Mouse (Mus musculus): ENCODE results near the gene Glb1l2. TPM values are rescaled to one million over a fixed set of nuclear protein-coding genes. Genes with fewer than 3 reads are reported as not detected.

Gene Glb1l2
- polyA plus RNA-seq, 1 experiment from 2014 or later, result 0.06 TPM

DNA sequence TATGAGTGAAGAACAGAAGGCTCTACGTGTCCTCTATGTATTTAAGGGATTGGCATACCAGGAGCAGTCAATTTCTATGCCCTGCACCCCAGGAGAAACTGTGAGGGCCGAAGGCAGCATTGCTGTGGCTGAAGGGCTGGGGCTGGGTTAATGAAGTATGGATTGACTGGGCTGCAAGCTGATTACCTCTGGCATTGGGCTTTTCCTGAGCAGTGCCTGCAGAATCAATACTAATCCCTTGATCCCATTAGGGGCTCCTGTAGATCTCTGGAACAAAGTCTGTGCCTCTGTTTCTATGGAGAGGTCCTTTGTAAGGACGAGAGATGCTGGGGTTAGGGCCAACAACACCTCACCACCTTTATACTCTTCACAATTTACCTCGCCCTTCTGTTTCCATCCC, 59.1 kb downstream of the Glb1l2 start:
- H3K27ac ChIP-seq (ENCODE audit: low read length), result no peak overlapping the region
- H3K27me3 ChIP-seq (ENCODE audit: control insufficient read depth, insufficient read depth, low read depth, low read length), result no peaks in the 10 kb centered on the region
- H3K4me1 ChIP-seq (ENCODE audit: control insufficient read depth, low read depth, low read length), result no peaks in the 10 kb centered on the region
- 27% methylated on average over 4 of the region's 4 CpGs for WGBS (ENCODE audit: insufficient replicate concordance)
- no peaks in the 10 kb centered on the region for H3K36me3 ChIP-seq (ENCODE audit: control insufficient read depth, insufficient read depth)
- H3K4me2 ChIP-seq (ENCODE audit: low read depth, low read length), result no peak overlapping the region
- H3K9ac ChIP-seq (ENCODE audit: low read depth, low read length), result no peak overlapping the region
- no peak for ATAC-seq (ENCODE audit: low read depth)
- H3K9me3 ChIP-seq (replicated peaks; ENCODE audit: control insufficient read depth, low read length), result no peaks in the 10 kb centered on the region
- H3K4me3 ChIP-seq (ENCODE audit: low read depth, low read length), result no peak overlapping the region

GRCm38 (mm10) chr9:26742817-26743216, 63.5 kb downstream of the Glb1l2 start:
- no peaks in the 10 kb centered on the region for H3K4me1 ChIP-seq (ENCODE audit: control insufficient read depth, low read depth, low read length)
- no peak for ATAC-seq (ENCODE audit: low read depth)
- WGBS (ENCODE audit: insufficient replicate concordance), result 53% methylated on average over 3 of the region's 3 CpGs
- H3K27ac ChIP-seq (ENCODE audit: low read length), result no peak overlapping the region
- no peak overlapping the region for H3K9ac ChIP-seq (ENCODE audit: low read depth, low read length)
- H3K4me2 ChIP-seq (ENCODE audit: low read depth, low read length), result no peak overlapping the region
- H3K9me3 ChIP-seq (replicated peaks; ENCODE audit: control insufficient read depth, low read length), result no peaks in the 10 kb centered on the region
- H3K27me3 ChIP-seq (ENCODE audit: control insufficient read depth, insufficient read depth, low read depth, low read length), result no peaks in the 10 kb centered on the region
- no peak overlapping the region for H3K4me3 ChIP-seq (ENCODE audit: low read depth, low read length)
- H3K36me3 ChIP-seq (ENCODE audit: control insufficient read depth, insufficient read depth), result no peaks in the 10 kb centered on the region

DNA sequence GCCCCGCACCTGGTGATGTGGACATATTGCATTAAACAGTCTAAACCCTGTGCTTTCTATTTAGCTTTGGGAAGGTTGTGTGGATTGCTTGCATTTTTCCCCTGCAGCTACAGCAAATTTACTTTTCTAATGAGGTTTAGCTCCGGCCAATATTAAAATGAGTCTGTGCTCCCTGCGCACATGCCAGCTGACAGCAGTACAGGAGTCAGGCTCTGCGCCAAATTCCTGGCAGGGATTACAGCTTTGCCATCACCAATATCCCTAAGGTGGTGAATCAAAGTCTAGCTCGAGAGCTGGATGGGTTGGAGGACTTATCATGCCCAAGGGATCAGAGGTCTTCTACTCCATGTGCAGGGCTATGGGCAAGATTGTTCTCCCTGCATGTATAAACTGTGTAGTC, 69.2 kb downstream of the Glb1l2 start:
- H3K4me1 ChIP-seq (ENCODE audit: control insufficient read depth, low read depth, low read length), result no peaks in the 10 kb centered on the region
- 63% methylated on average over 5 of the region's 5 CpGs for WGBS (ENCODE audit: insufficient replicate concordance)
- no peak overlapping the region for H3K4me3 ChIP-seq (ENCODE audit: low read depth, low read length)
- no peak overlapping the region for H3K4me2 ChIP-seq (ENCODE audit: low read depth, low read length)
- H3K9ac ChIP-seq (ENCODE audit: low read depth, low read length), result no peak overlapping the region
- H3K36me3 ChIP-seq (ENCODE audit: control insufficient read depth, insufficient read depth), result no peaks in the 10 kb centered on the region
- no peaks in the 10 kb centered on the region for H3K9me3 ChIP-seq (replicated peaks; ENCODE audit: control insufficient read depth, low read length)
- ATAC-seq (ENCODE audit: low read depth), result no peak
- peaks cover 21% of the 10 kb centered on the region for H3K27me3 ChIP-seq (ENCODE audit: control insufficient read depth, insufficient read depth, low read depth, low read length)
- no peak overlapping the region for H3K27ac ChIP-seq (ENCODE audit: low read length)

- Histone ChIP-seq H3K9me3 (replicated peaks; ENCODE audit: control insufficient read depth, low read length) (no peaks in the 10 kb centered on the region), H3K4me2 (ENCODE audit: low read depth, low read length) (0 out of 2 replicates have a peak overlapping the region, but pooled peaks have one; percentile 17), H3K4me1 (ENCODE audit: control insufficient read depth, low read depth, low read length) (no peaks in the 10 kb centered on the region), H3K4me3 (ENCODE audit: low read depth, low read length) (no peak overlapping the region), H3K36me3 (ENCODE audit: control insufficient read depth, insufficient read depth) (no peaks in the 10 kb centered on the region), H3K9ac (ENCODE audit: low read depth, low read length) (no peak overlapping the region), H3K27me3 (ENCODE audit: control insufficient read depth, insufficient read depth, low read depth, low read length) (peaks cover 21% of the 10 kb centered on the region), H3K27ac (ENCODE audit: low read length) (no peak overlapping the region)
- no peak for ATAC-seq (ENCODE audit: low read depth)
- WGBS (ENCODE audit: insufficient replicate concordance), result 2% methylated on average over 37 of the region's 37 CpGs
Observed at GRCm38 (mm10) chr9:26733986-26734385, 72.3 kb downstream of the Glb1l2 start.

GRCm38 (mm10) chr9:26733206-26733891, 72.9 kb downstream of the Glb1l2 start, which contains the start of gene B3gat1:
Gene B3gat1 (plus strand): TSS chr9:26733728.
- H3K4me3 ChIP-seq (ENCODE audit: low read depth, low read length), result no peak within 1 kb of the TSS
- H3K27me3 ChIP-seq (ENCODE audit: control insufficient read depth, insufficient read depth, low read depth, low read length), result peaks cover 21% of the 10 kb centered on the region
- no peak within 1 kb of the TSS for H3K27ac ChIP-seq (ENCODE audit: low read length)
- no peaks in the 10 kb centered on the region for H3K36me3 ChIP-seq (ENCODE audit: control insufficient read depth, insufficient read depth)
- peak within 1 kb of the TSS; percentile 17; the same call in 1 of the 2 replicates for H3K4me2 ChIP-seq (ENCODE audit: low read depth, low read length)
- no peaks in the 10 kb centered on the region for H3K9me3 ChIP-seq (replicated peaks; ENCODE audit: control insufficient read depth, low read length)
- no peak for ATAC-seq (ENCODE audit: low read depth)
- WGBS (ENCODE audit: insufficient replicate concordance), result 3% methylated on average over 35 of the region's 65 CpGs
- H3K9ac ChIP-seq (ENCODE audit: low read depth, low read length), result no peak within 1 kb of the TSS
- no peaks in the 10 kb centered on the region for H3K4me1 ChIP-seq (ENCODE audit: control insufficient read depth, low read depth, low read length)

DNA sequence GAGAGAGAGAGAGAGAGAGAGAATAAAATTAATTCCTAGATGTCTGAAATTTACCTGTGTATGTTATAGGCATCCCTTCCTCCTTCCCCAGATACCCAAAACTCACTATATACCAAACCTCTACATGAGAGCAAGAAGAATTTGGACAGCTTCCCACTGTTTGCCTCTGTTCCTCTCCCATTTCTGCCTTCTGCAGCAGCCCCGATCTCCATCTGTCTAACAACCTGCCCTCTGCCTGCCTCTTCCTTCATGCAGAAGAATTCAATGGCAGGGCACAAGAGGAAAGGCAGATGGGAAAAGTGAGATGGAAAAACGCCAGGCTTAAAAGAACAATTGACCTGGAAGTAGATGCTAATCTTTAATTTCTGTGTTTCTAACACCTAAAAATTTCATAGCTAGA, 77.7 kb downstream of the Glb1l2 start:
- no peak overlapping the region for H3K4me3 ChIP-seq (ENCODE audit: low read depth, low read length)
- peaks cover 7% of the 10 kb centered on the region for H3K27me3 ChIP-seq (ENCODE audit: control insufficient read depth, insufficient read depth, low read depth, low read length)
- no peak overlapping the region for H3K9ac ChIP-seq (ENCODE audit: low read depth, low read length)
- ATAC-seq (ENCODE audit: low read depth), result no peak
- H3K36me3 ChIP-seq (ENCODE audit: control insufficient read depth, insufficient read depth), result no peaks in the 10 kb centered on the region
- 42% methylated on average over 2 of the region's 2 CpGs for WGBS (ENCODE audit: insufficient replicate concordance)
- H3K4me1 ChIP-seq (ENCODE audit: control insufficient read depth, low read depth, low read length), result no peaks in the 10 kb centered on the region
- H3K4me2 ChIP-seq (ENCODE audit: low read depth, low read length), result no peak overlapping the region
- no peaks in the 10 kb centered on the region for H3K9me3 ChIP-seq (replicated peaks; ENCODE audit: control insufficient read depth, low read length)
- H3K27ac ChIP-seq (ENCODE audit: low read length), result no peak overlapping the region

- Histone ChIP-seq H3K9me3 (replicated peaks; ENCODE audit: control insufficient read depth, low read length) (no peaks in the 10 kb centered on the region), H3K4me2 (ENCODE audit: low read depth, low read length) (no peak overlapping the region), H3K27me3 (ENCODE audit: control insufficient read depth, insufficient read depth, low read depth, low read length) (no peaks in the 10 kb centered on the region; the same call in 1 of the 2 replicates), H3K4me1 (ENCODE audit: control insufficient read depth, low read depth, low read length) (no peaks in the 10 kb centered on the region), H3K27ac (ENCODE audit: low read length) (no peak overlapping the region), H3K36me3 (ENCODE audit: control insufficient read depth, insufficient read depth) (no peaks in the 10 kb centered on the region), H3K9ac (ENCODE audit: low read depth, low read length) (no peak overlapping the region), H3K4me3 (ENCODE audit: low read depth, low read length) (no peak overlapping the region)
- ATAC-seq (ENCODE audit: low read depth), result no peak
- WGBS (ENCODE audit: insufficient replicate concordance), result 47% methylated on average over 2 of the region's 2 CpGs
Observed at GRCm38 (mm10) chr9:26727445-26727844, 78.8 kb downstream of the Glb1l2 start.

DNA sequence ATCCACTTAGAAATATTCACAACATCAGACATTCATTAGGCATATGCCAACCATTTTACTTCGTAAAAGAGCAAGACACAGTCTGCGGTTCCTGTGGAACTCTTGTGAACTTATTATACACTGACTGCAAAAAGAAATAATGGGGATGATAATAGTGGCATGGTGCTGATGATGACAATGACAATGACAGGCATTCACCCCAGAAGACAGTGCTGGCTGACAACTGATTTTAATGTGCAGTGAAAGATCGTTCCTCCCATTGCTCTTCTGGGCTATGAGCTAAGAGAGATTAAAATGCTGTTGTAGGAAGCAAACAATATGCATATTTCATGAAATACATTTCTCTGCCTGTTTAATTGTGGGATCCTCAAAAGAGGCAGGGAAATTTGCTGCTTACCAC, 80.6 kb downstream of the Glb1l2 start:
- no peak for ATAC-seq (ENCODE audit: low read depth)
- no peak overlapping the region for H3K9ac ChIP-seq (ENCODE audit: low read depth, low read length)
- no peak overlapping the region for H3K27ac ChIP-seq (ENCODE audit: low read length)
- 67% methylated on average over 3 of the region's 3 CpGs for WGBS (ENCODE audit: insufficient replicate concordance)
- H3K4me2 ChIP-seq (ENCODE audit: low read depth, low read length), result no peak overlapping the region
- H3K36me3 ChIP-seq (ENCODE audit: control insufficient read depth, insufficient read depth), result no peaks in the 10 kb centered on the region
- H3K4me1 ChIP-seq (ENCODE audit: control insufficient read depth, low read depth, low read length), result no peaks in the 10 kb centered on the region
- H3K9me3 ChIP-seq (replicated peaks; ENCODE audit: control insufficient read depth, low read length), result no peaks in the 10 kb centered on the region
- H3K27me3 ChIP-seq (ENCODE audit: control insufficient read depth, insufficient read depth, low read depth, low read length), result no peaks in the 10 kb centered on the region
- no peak overlapping the region for H3K4me3 ChIP-seq (ENCODE audit: low read depth, low read length)

DNA sequence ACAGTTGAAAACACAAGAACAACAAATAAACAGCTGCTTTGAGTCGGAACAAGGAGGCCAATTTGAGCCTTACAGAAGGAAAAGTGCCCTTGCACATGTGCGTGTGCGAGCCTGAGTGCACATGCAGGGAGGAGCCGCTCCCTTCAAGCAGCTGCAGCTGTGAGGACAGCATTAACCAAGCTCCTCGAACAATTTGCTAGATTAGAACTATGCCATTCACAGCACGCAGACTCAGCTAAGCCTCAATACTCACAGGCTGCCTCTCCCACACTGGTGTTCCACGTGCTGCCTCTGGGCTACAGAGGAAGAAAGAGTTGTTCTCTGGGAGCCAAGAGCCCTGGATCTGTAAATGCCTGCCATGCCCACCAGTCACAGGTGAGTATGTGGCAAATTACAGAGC, 84.5 kb downstream of the Glb1l2 start:
- Histone ChIP-seq H3K36me3 (ENCODE audit: control insufficient read depth, insufficient read depth) (no peaks in the 10 kb centered on the region), H3K9me3 (replicated peaks; ENCODE audit: control insufficient read depth, low read length) (no peaks in the 10 kb centered on the region), H3K27ac (ENCODE audit: low read length) (no peak overlapping the region), H3K27me3 (ENCODE audit: control insufficient read depth, insufficient read depth, low read depth, low read length) (no peaks in the 10 kb centered on the region), H3K9ac (ENCODE audit: low read depth, low read length) (no peak overlapping the region), H3K4me3 (ENCODE audit: low read depth, low read length) (no peak overlapping the region), H3K4me2 (ENCODE audit: low read depth, low read length) (no peak overlapping the region), H3K4me1 (ENCODE audit: control insufficient read depth, low read depth, low read length) (no peaks in the 10 kb centered on the region)
- no peak for ATAC-seq (ENCODE audit: low read depth)
- 60% methylated on average over 7 of the region's 7 CpGs for WGBS (ENCODE audit: insufficient replicate concordance)
